Mouse (Mus musculus) adrenal gland, adult 8-10 months (tissue): ENCODE results near the gene Plxnc1. TPM values are rescaled to one million over a fixed set of nuclear protein-coding genes. Genes with fewer than 3 reads are reported as not detected.

Experiments used
- DNase-seq: peaks from one replicate; pipeline ENCODE4 v3.0.0; 2022
- total RNA-seq, 4 experiments: library from RNA; stranded (reverse); gene quantifications; 2 replicates each; pipeline ENCODE4 v1.2.4; 2022

Plxnc1 gene
- 10 to 100 TPM in 2 of 4 experiments, 1 to 10 TPM in 2; 1.5 to 30.4 (median 13.9) TPM for total RNA-seq

DNA sequence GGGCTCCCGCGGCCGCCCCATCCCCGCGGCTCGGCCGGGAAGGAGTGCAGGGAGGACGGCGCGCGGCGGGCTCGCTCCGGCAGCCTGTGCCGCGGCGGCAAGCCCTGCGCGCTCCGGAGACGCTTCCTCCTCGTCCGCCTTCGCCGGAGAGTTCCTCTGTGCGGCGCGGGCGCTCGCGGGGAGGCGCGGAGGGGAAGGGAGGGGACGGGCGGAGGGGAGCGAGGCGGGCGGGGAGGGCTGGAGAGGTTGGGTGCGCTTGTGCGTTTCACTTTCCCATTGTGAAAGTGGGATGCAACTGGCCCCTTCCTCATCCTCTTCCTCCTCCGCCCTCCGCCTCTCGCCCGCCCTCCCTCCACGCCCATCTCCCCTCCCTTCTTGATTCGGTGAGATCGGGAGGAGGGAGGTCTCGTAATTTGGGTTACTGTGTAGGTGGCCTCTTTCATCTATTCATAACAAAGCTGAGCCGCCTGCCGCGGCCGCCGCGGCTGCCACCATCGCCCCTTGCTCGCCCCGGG is at the start of gene Plxnc1:
Gene Plxnc1, minus strand, starts transcription at position 145 of the 515 bp plus-strand sequence.
- no peak for DNase-seq

- DNase-seq: peak; percentile 60
Observed at GRCm38 (mm10) chr10:94992127-94992526, 47.5 kb upstream of the Plxnc1 start.

DNA sequence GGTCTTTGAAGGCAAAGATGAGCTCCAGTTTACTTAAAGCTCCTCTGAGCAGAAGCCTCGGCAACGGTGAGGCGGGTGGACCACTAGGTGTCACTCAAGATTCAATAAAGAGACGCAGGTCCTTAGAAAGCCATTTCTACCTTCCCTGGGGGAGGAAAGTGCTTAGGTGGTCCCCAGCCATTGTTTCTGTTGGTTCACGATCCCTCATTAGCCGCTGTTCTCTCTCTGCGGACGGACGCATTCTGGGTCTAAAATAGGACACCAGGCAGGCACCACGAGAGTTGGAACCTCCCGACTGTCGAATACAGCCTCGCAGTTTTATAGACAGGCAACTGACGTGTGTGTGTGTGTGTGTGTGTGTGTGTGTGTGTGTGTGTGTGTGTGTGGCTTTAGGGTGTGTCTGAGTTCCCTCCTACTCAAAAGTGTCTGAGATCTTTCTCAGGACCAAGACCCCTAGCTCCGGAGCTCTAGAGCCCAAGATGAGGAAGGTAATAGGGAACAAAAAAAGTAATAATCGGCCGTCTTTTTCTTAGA is 47.0 kb upstream of the Plxnc1 start:
- peak; percentile 37 for DNase-seq

GRCm38 (mm10) chr10:94990768-94991563 is 46.3 kb upstream of the Plxnc1 start:
- peak; percentile 43 for DNase-seq

GRCm38 (mm10) chr10:94989321-94989720 is 44.7 kb upstream of the Plxnc1 start:
- DNase-seq: no peak

- DNase-seq: no peak
Observed at GRCm38 (mm10) chr10:94985103-94985502, 40.5 kb upstream of the Plxnc1 start.

- DNase-seq: no peak
Observed at GRCm38 (mm10) chr10:94982528-94982927, 37.9 kb upstream of the Plxnc1 start.

DNA sequence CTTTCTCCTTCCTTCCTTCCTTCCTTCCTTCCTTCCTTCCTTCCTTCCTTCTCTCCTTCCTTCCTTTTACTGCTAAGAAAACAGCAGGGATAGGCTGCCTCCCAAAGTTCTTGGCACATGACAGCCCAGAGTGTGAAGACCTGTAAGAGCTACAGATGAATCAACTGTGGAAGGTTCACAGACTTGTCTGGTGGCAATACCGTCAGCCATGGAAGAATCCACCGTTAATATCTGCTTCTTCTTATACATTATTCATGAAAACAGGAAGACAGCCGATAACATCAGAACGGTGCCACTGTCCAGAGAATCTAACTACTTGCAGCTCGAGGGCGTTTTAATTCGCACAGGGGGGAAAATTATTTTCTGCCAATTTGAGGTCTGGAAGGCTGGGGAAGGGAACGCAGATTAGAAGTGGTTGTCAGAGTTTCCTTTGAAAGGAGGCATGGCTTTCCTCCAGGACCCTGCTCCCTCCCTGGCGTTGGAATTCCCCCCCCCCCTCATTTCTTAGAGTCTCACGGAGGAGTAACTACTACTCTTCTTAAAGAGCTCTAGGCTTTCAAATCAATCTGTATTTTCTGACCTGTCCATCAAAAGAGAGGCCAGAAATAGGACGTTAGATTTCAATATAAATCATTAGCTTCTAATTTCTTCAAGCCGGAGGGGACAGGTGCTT is 37.0 kb upstream of the Plxnc1 start:
- DNase-seq: no peak

GRCm38 (mm10) chr10:94978265-94978822 is 33.7 kb upstream of the Plxnc1 start:
- no peak for DNase-seq

DNA sequence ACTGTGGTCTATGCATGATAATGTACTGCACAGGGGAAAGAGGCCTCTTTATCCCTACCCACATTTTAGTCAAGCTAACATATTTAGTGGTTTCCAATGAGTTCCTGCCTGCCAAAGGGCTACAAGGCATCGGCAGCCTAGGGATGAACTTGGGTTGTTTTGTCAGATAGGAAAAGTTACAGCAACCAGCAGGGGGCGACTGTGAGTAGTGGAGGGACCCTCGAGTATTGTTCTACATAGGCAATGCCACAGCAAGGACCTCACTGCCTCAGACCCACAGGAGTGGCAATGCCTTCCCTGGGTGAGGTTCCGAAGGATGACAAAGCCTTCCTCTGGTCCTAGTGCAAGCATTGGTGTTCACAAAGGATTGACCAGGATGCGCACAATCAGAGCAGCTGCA is 31.7 kb upstream of the Plxnc1 start:
- DNase-seq: no peak

- DNase-seq: no peak
Observed at GRCm38 (mm10) chr10:94975099-94975496, 30.5 kb upstream of the Plxnc1 start.

- no peak for DNase-seq
Observed at GRCm38 (mm10) chr10:94974345-94975098, 29.9 kb upstream of the Plxnc1 start.

GRCm38 (mm10) chr10:94971625-94972161 is 27.1 kb upstream of the Plxnc1 start:
- no peak for DNase-seq

DNA sequence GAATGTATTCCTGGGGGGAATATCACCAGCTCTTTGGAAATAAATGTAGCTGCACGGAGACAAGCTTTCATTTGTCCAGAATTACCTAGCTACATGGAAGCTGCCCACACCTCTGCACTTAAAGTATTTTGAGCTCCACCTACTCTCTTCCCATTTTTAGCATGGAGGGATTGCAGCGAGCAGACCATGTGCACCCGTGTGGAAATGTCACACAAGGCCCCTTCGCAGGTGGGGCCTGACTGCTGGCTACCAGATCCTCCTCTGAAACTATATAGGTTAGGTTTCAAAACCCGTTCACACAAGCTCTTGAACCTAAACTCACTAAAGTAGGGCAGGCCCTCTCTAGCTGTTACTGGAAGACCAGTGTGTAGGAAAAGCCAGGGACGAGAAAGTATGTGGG is 25.6 kb upstream of the Plxnc1 start:
- no peak for DNase-seq

DNA sequence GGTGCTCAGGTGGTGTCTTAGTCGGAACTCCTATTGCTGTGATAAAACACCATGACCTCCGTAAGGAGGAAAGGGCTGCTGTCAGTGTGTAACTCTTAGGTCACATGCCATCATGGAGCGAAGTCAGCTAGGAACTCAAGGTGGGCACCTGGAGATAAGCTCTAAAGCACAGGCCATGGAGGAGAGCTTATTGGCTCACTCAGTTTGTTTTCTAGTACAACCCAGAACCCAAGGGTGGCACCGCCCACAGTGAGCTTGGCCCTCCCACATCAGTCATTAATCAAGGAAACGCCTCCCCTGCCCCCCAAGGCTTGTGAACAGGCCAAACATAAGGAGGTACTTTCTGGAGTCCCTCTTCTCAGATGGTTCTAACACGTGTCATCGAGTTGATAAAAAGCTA is 22.8 kb upstream of the Plxnc1 start:
- DNase-seq: no peak

DNA sequence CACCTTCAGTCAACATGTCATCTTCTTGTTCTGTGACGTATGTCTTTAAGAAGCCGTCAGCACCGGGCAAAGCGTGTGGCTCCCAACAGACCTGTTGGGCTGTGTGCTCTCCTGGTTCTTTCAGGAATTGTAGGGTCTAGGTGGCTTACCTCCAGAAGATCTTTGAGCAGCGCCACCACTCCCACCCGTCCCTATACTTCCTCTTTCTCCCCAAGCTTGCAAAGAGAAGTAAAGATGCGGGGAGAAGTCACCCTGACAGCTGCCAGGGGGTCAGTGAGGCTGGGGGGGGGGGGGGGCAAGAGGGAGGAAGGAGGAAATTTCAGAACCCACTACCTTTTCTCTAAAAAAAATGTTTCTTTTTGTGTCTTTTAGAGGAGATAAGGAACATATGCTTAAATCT is 22.2 kb upstream of the Plxnc1 start:
- DNase-seq: no peak

- DNase-seq: no peak
Observed at GRCm38 (mm10) chr10:94965093-94965492, 20.5 kb upstream of the Plxnc1 start.

GRCm38 (mm10) chr10:94962005-94962404 is 17.4 kb upstream of the Plxnc1 start:
- DNase-seq: no peak

DNA sequence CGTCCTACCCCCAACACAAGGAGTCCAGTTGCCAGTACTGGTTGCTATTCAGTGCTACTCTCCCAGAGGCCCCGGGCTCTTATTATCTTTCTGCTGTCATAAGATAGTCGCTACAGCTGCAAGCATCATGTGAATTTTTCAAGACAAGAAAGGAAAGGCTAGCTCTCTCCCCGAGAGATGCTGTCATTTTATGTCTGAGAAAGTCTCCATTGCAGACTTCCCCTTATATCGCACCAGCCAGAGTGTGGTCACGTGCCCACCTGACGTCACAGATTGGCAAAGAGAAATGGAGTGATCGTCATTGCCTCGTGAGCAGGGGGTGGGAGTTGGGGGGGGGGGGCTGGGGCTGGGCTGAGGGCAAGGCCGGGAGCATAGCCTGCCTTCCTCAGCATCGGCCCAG is 16.6 kb upstream of the Plxnc1 start:
- no peak for DNase-seq

GRCm38 (mm10) chr10:94958311-94958710 is 13.7 kb upstream of the Plxnc1 start:
- no peak for DNase-seq

GRCm38 (mm10) chr10:94957705-94958104 is 13.1 kb upstream of the Plxnc1 start:
- DNase-seq: no peak
